Mouse (Mus musculus) macrophage (primary cell): ENCODE results near the gene C77080. TPM values are rescaled to one million over a fixed set of nuclear protein-coding genes. Genes with fewer than 3 reads are reported as not detected.

ENCODE experiments used
- H3K27ac ChIP-seq: fragments of 350-480 bp; formaldehyde crosslinking; 2 replicates; pipeline ENCODE4 v1.9.0; 2021
- H3K36me3 ChIP-seq: fragments of 350-480 bp; formaldehyde crosslinking; 2 replicates; pipeline ENCODE4 v1.9.0; 2021; ENCODE audit errors: inconsistent target
- H3K4me3 ChIP-seq: fragments of 350-480 bp; formaldehyde crosslinking; 2 replicates; pipeline ENCODE4 v1.9.0; 2021; ENCODE audit errors: inconsistent target
- H3K79me2 ChIP-seq: fragments of 350-480 bp; formaldehyde crosslinking; 2 replicates; pipeline ENCODE4 v1.9.0; 2021; ENCODE audit errors: inconsistent target
- WGBS: methylation state at CpG from one replicate; pipeline ENCODE4 v1.1.7; 2026; ENCODE audit warnings: inconsistent platforms; ENCODE audit not compliant: missing documents; 5-methylcytosine and 5-hydroxymethylcytosine counted together
- polyA plus RNA-seq: library from polyadenylated mRNA; stranded (reverse); fragments of 250-400 nt; gene quantifications from 3 replicates; pipeline ENCODE4 v1.2.4, GENCODE M21; 2018; ENCODE audit warnings: inconsistent platforms

The C77080 gene
- polyA plus RNA-seq, 1 experiment from 2014 or later = 57.0 TPM

DNA sequence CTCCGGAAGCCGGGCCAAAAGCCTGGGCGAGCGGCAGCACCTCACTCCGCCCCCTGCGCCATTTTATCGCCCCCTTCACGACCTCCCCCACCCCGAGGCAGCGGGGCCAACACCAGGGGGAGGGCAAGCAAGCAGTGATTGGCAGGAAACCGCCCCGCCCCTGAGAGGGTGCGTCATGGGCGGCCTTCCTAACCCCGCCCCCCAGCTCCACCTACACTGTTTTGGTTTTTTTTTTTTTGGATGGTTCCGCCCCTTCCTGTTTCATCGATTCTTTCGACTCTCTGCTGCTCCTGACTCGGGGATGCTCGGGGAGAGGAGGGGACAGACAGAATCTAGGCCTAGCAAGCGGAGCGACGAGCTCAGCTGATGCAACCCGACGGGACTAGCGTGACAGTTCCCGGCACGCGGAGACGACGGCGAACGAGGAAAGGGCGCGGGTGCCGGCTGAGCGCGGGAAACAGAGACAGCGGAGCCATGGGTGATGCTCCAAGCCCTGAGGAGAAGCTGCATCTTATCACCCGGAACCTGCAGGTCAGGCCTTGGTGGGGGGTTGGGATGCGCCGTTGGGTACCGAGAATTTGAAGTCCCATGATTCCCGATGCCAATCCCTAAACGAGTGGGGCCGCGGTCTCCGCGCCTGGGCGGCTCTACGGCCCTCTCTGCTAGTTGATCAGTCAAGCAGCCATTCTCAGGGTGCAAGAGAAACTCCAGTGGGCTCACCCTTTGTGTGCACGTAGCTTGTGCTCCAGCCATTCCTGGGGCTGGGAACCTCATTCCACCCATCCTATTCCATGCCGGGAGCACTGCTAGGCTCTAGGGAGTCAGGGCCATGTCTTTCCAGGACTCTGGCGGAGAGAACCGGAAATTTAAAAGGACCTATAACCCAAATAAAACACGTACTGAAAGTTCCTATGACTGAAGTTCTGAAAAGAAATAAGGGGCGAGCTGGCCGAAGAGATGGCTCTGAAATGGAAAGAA is 71.4 kb downstream of the C77080 start, which contains the start of the genes S100pbp and Yars:
TSS of gene S100pbp (minus strand) at position 186 of the 978 bp plus-strand sequence.
TSS of gene Yars (plus strand) at position 219 of the 978 bp plus-strand sequence.
- H3K79me2 ChIP-seq = peaks cover 84% of the 10 kb centered on the region
- H3K4me3 ChIP-seq = peak within 1 kb of the TSS; percentile 97
- H3K27ac ChIP-seq = peak within 1 kb of the TSS; percentile 85
- WGBS = under 1% methylated on average over 58 of the region's 58 CpGs
- H3K36me3 ChIP-seq = no peaks in the 10 kb centered on the region

DNA sequence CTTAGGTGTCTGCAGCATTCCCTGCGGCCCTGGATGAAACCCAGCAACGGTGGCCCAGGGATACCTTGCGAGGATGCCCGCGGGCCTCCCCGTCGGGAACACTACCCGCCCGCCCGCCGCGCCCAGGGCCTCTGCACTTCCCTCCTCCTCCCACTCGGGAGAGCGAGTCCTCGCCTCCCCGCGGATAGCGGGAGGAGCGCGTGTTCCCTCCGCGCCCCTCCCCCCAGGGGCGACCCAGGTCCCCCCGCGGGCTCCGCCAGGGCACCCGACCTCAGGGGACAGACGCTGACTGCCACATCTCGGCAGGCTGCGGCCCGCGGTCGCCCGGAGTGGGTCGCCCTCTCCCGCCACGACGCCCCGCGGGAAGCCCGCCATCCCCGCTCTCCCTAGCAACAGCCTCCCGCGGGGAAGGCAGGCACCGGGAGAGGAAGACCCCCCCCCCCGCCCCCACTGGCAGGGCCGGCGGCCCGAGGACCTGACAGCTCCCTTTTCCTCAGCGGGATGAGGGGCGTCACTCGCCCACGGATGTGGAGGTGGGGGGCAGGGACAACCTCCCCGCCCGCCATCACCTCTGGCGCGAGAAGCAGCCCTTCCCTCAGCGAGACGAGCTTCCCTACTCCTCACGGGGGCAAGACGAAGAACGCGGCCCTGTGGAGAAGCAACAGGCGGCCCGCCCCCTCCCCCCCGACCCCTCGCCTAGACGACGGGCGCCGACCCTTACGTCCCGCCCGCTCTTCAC is 72.2 kb downstream of the C77080 start:
- Histone ChIP-seq H3K27ac (no peak overlapping the region), H3K79me2 (peaks cover 82% of the 10 kb centered on the region), H3K36me3 (no peaks in the 10 kb centered on the region), H3K4me3 (peak overlapping the region; percentile 36)
- 1% methylated on average over 38 of the region's 74 CpGs for WGBS

DNA sequence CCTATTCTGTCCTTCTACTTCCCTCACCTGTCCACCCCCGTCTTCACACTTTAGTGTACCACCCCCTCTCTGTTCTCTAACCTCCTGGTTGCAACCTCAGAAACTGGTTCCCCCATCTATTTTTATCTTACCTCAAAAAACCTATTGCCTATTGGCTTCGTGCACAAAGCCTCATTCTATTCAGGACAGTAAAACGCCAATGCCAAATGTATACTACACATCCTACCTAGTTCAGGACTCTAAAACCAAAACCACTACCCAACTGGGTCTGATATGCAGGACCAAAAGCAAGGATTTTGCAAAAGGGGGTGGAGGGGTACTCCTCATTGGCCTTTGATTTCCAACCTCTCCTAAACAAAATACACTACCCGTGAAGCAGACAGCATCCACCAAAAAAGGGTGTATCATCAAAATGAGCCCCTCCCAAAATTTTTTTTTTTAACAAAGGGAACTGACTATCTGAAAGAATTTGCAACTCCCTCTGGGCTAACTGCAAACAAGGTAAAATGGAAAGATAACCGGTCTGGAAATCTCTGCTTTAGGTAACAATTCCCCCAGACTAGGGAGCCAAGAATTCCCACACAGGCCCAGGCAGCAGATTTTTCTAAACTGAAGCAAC is 73.1 kb downstream of the C77080 start:
- peaks cover 73% of the 10 kb centered on the region for H3K79me2 ChIP-seq
- 46% methylated on average over 5 of the region's 5 CpGs for WGBS
- H3K4me3 ChIP-seq = peak overlapping the region; percentile 32
- H3K36me3 ChIP-seq = no peaks in the 10 kb centered on the region
- H3K27ac ChIP-seq = no peak overlapping the region

DNA sequence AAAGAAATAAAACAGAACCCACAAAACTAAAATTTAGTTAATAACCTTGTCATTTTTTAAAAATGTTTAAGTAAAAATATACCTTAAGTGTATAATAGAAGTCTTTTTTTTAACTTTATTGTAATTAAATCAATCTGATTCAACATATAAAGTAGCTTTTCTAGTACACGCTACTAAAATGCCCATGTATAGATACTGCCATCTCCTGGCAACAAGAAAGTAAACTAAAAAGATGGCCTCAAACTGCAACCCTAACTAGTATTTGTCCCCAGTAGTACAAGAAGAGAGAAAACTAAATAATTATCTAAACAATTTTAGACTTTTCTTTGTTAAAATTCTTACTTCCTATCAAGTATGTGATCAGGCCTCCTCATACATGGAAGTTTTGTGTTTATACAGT is 81.6 kb downstream of the C77080 start:
- peaks cover 3% of the 10 kb centered on the region; the same call in 1 of the 2 replicates for H3K79me2 ChIP-seq
- no peak overlapping the region for H3K27ac ChIP-seq
- H3K36me3 ChIP-seq = peaks cover 41% of the 10 kb centered on the region
- no peak overlapping the region for H3K4me3 ChIP-seq
- 100% methylated on average over 1 of the region's 1 CpGs for WGBS

DNA sequence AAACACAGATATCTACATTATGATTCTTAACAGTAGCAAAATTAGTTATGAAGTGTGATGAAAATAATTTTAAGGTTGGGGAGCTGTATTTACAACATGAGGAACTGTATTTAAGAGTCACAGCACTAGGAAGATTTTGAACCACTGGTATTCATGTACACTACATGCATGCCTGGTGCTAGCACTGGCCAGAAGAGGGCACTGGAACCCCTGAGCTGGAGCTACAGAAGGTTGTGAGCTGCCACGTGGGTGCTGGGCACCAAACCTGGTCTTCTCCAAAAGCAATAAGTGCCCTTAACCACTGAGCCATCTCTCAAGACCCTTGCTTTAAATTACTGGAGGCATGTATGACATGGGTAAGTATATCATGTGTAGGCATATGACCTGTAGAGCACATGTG is 88.7 kb downstream of the C77080 start:
- peaks cover 32% of the 10 kb centered on the region for H3K36me3 ChIP-seq

More for the DNA sequence above, 88.7 kb downstream of the C77080 start:
- Histone ChIP-seq H3K27ac (no peak overlapping the region), H3K79me2 (no peaks in the 10 kb centered on the region), H3K4me3 (no peak overlapping the region)
- 100% methylated on average over 1 of the region's 1 CpGs for WGBS

Other genes with a start within 250 kb of the C77080 start
- 46.8 to 75.4 TPM (median 72.8 TPM) in 3 replicates for gene Rnf19b, start 203.1 kb downstream of the C77080 start, polyA plus RNA-seq
- not detected in 3 replicates for gene Tmem54, start 155.9 kb downstream of the C77080 start, polyA plus RNA-seq
- gene Hpca, start 139.4 kb downstream of the C77080 start, polyA plus RNA-seq = not detected in 3 replicates
- not detected in 3 replicates for gene Fndc5, start 124.4 kb downstream of the C77080 start, polyA plus RNA-seq
- 12.7 to 13.9 TPM (median 12.9 TPM) in 3 replicates for gene S100pbp, start 71.7 kb downstream of the C77080 start, polyA plus RNA-seq
- 13.2 to 26.2 TPM (median 14.8 TPM) in 3 replicates for gene Yars, start 71.6 kb downstream of the C77080 start, polyA plus RNA-seq
- 0.06 TPM in 1 of 3 replicates, not detected in the others for gene Sync, start 26.2 kb upstream of the C77080 start, polyA plus RNA-seq
- gene Rbbp4, start 74.0 kb upstream of the C77080 start, polyA plus RNA-seq = 32.9 to 76.1 TPM (median 53.5 TPM) in 3 replicates
- 45.1 to 98.1 TPM (median 63.4 TPM) in 3 replicates for gene Zbtb8os, start 74.3 kb upstream of the C77080 start, polyA plus RNA-seq
- 2.0 to 3.6 TPM (median 3.3 TPM) in 3 replicates for gene Zbtb8a, start 116.7 kb upstream of the C77080 start, polyA plus RNA-seq
- not detected in 3 replicates for gene Zbtb8b, start 179.4 kb upstream of the C77080 start, polyA plus RNA-seq
- gene Bsdc1, start 200.2 kb upstream of the C77080 start, polyA plus RNA-seq = 17.0 to 25.7 TPM (median 21.5 TPM) in 3 replicates
- gene Tssk3, start 229.6 kb upstream of the C77080 start, polyA plus RNA-seq = not detected in 3 replicates
- gene Fam229a, start 229.8 kb upstream of the C77080 start, polyA plus RNA-seq = not detected in 3 replicates